Mouse (Mus musculus) MEL (cell line): ENCODE measurements around the gene Kmt5c. TPM values are rescaled to one million over a fixed set of nuclear protein-coding genes. Genes with fewer than 3 reads are reported as not detected.
A peak's percentile ranks its signal among the peaks of the same experiment; 100 is the strongest.

ENCODE experiments used
- DNase-seq: peaks from one replicate; pipeline ENCODE4 v3.0.0; 2011; ENCODE audit warnings: low read depth, low spot score
- H3K27ac ChIP-seq: 2 replicates; pipeline ENCODE4 v1.5.1; 2012; ENCODE audit warnings: low read depth, mild to moderate bottlenecking, control low read depth, low read length, moderate library complexity; ENCODE audit not compliant: control insufficient read depth
- H3K27me3 ChIP-seq, 2 experiments: fragments of 150-350 bp in 1 of 2; sonication (generic) in 1 of 2; 2 replicates each; pipeline ENCODE4 v1.6.1; 2012; ENCODE audit warnings: low read length in 2 of 2, mild to moderate bottlenecking in 2 of 2, improper control_type of control experiment in 1 of 2, moderate library complexity in 1 of 2; ENCODE audit not compliant: insufficient read depth in 2 of 2, control insufficient read depth in 1 of 2
- H3K36me3 ChIP-seq, 2 experiments: 2 replicates each; pipeline ENCODE4 v1.6.1; 2012 to 2014; ENCODE audit warnings: low read length in 2 of 2, improper control_type of control experiment in 1 of 2, inconsistent platforms in 1 of 2, mild to moderate bottlenecking in 1 of 2; ENCODE audit not compliant: insufficient read depth in 2 of 2, control insufficient read depth in 1 of 2
- H3K4me1 ChIP-seq, 2 experiments: fragments of 150-350 bp in 1 of 2; sonication (generic) in 1 of 2; 2 replicates each; pipeline ENCODE4 v1.6.1; 2012; ENCODE audit warnings: low read length in 2 of 2, improper control_type of control experiment in 1 of 2, mild to moderate bottlenecking in 1 of 2; ENCODE audit not compliant: insufficient read depth in 2 of 2, control insufficient read depth in 1 of 2
- H3K4me3 ChIP-seq, 2 experiments: fragments of 150-350 bp in 1 of 2; sonication (generic) in 1 of 2; 2 replicates each; pipeline ENCODE4 v1.5.1; 2012; ENCODE audit warnings: low read depth in 2 of 2, low read length in 2 of 2, mild to moderate bottlenecking in 2 of 2, moderate library complexity in 2 of 2, control low read depth in 1 of 2, improper control_type of control experiment in 1 of 2; ENCODE audit not compliant: control insufficient read depth in 1 of 2, insufficient read depth in 1 of 2
- H3K79me2 ChIP-seq: 2 replicates; pipeline ENCODE4 v1.6.1; 2012; ENCODE audit warnings: mild to moderate bottlenecking, low read length, moderate library complexity; ENCODE audit not compliant: control insufficient read depth, poor library complexity, insufficient read depth
- H3K9ac ChIP-seq: 2 replicates; pipeline ENCODE4 v1.6.1; 2012; ENCODE audit warnings: low read depth, mild to moderate bottlenecking, control low read depth, low read length, moderate library complexity; ENCODE audit not compliant: control insufficient read depth, poor library complexity, severe bottlenecking
- H3K9me3 ChIP-seq: fragments of 150-350 bp; sonication (generic); replicated peaks from 2 replicates; pipeline ENCODE4 v1.6.1; 2012; ENCODE audit warnings: mild to moderate bottlenecking, low read length, improper control_type of control experiment, moderate library complexity; ENCODE audit not compliant: insufficient read depth
- BHLHE40 ChIP-seq: IDR thresholded peaks from 2 replicates; pipeline ENCODE4 v1.6.1; 2012; ENCODE audit warnings: low read depth, mild to moderate bottlenecking, inconsistent platforms, low read length, improper control_type of control experiment, borderline replicate concordance
- CHD1 ChIP-seq: IDR thresholded peaks from 2 replicates; pipeline ENCODE4 v1.6.1; 2012; ENCODE audit warnings: low read depth, mild to moderate bottlenecking, inconsistent platforms, low read length, improper control_type of control experiment
- CTCF ChIP-seq, 3 experiments: IDR thresholded peaks in 2 of 3; conservative IDR thresholded peaks in 1 of 3; 2 replicates each; pipeline ENCODE4 v1.5.1; 2011 to 2012; ENCODE audit warnings: low read length in 3 of 3, low read depth in 2 of 3, mild to moderate bottlenecking in 2 of 3, improper control_type of control experiment in 1 of 3, inconsistent platforms in 1 of 3, mixed read lengths in 1 of 3, moderate library complexity in 1 of 3; ENCODE audit not compliant: control insufficient read depth in 1 of 3, insufficient read depth in 1 of 3, poor library complexity in 1 of 3, severe bottlenecking in 1 of 3
- E2F4 ChIP-seq: IDR thresholded peaks from 2 replicates; pipeline ENCODE4 v1.6.1; 2011; ENCODE audit warnings: low read depth, low read length, improper control_type of control experiment, borderline replicate concordance
- EP300 ChIP-seq, 2 experiments: IDR thresholded peaks; 2 replicates each; pipeline ENCODE4 v1.6.1; 2011; ENCODE audit warnings: improper control_type of control experiment in 2 of 2, low read length in 2 of 2, low read depth in 1 of 2, mild to moderate bottlenecking in 1 of 2
- ETS1 ChIP-seq: IDR thresholded peaks from 2 replicates; pipeline ENCODE4 v1.6.1; 2012; ENCODE audit warnings: low read depth, mild to moderate bottlenecking, inconsistent platforms, low read length, improper control_type of control experiment, moderate library complexity
- GABPA ChIP-seq: IDR thresholded peaks from 2 replicates; pipeline ENCODE4 v1.6.1; 2012; ENCODE audit warnings: low read depth, mild to moderate bottlenecking, inconsistent platforms, low read length, improper control_type of control experiment, moderate library complexity
- MAFK ChIP-seq: IDR thresholded peaks from 2 replicates; pipeline ENCODE4 v1.6.1; 2011; ENCODE audit warnings: low read depth, mild to moderate bottlenecking, low read length, improper control_type of control experiment, borderline replicate concordance
- MXI1 ChIP-seq: IDR thresholded peaks from 2 replicates; pipeline ENCODE4 v1.6.1; 2011; ENCODE audit warnings: mild to moderate bottlenecking, low read depth, low read length, improper control_type of control experiment
- MYB ChIP-seq: IDR thresholded peaks from 2 replicates; pipeline ENCODE4 v1.6.1; 2011; ENCODE audit warnings: mild to moderate bottlenecking, low read depth, low read length, improper control_type of control experiment
- NELFE ChIP-seq: IDR thresholded peaks from 2 replicates; pipeline ENCODE4 v1.6.1; 2011; ENCODE audit warnings: low read depth, low read length, improper control_type of control experiment
- POLR2AphosphoS5 ChIP-seq: IDR thresholded peaks from 2 replicates; pipeline ENCODE4 v1.6.1; 2012; ENCODE audit warnings: low read depth, borderline replicate concordance, mild to moderate bottlenecking, inconsistent platforms, low read length, moderate library complexity, mixed read lengths
- RAD21 ChIP-seq: IDR thresholded peaks from 2 replicates; pipeline ENCODE4 v1.6.1; 2011; ENCODE audit warnings: mild to moderate bottlenecking, low read depth, low read length, improper control_type of control experiment
- SIN3A ChIP-seq: IDR thresholded peaks from 2 replicates; pipeline ENCODE4 v1.6.1; 2012; ENCODE audit warnings: low read length, improper control_type of control experiment, inconsistent platforms
- SMC3 ChIP-seq: IDR thresholded peaks from 2 replicates; pipeline ENCODE4 v1.6.1; 2011; ENCODE audit warnings: low read depth, low read length, improper control_type of control experiment
- TBP ChIP-seq: IDR thresholded peaks from 2 replicates; pipeline ENCODE4 v1.8.0; 2011; ENCODE audit warnings: low read depth, low read length, improper control_type of control experiment
- UBTF ChIP-seq: IDR thresholded peaks from 2 replicates; pipeline ENCODE4 v1.6.1; 2012; ENCODE audit warnings: low read depth, mild to moderate bottlenecking, inconsistent platforms, low read length, improper control_type of control experiment, moderate library complexity, borderline replicate concordance; ENCODE audit not compliant: insufficient read depth
- ZNF384 ChIP-seq: IDR thresholded peaks from 2 replicates; pipeline ENCODE4 v1.6.1; 2012; ENCODE audit warnings: low read depth, mild to moderate bottlenecking, inconsistent platforms, low read length, improper control_type of control experiment
- polyA plus RNA-seq, 2 experiments: library from polyadenylated mRNA; stranded (reverse) in 1 of 2; unstranded in 1 of 2; fragments of >175 nt in 1 of 2; fragments of >200 nt in 1 of 2; gene quantifications; 2 replicates each; pipeline versions ENCODE4 v1.2.1 to v1.2.4; 2012; ENCODE audit warnings: low replicate concordance in 2 of 2, low read depth in 1 of 2; ENCODE audit not compliant: insufficient read length in 2 of 2, insufficient read depth in 1 of 2, missing spikeins in 1 of 2
- total RNA-seq: library from RNA; depleted of rRNA; stranded (reverse); fragments of 300-350 nt; gene quantifications from 2 replicates; pipeline ENCODE4 v1.2.3, GENCODE M21; 2012

The Kmt5c gene
- total and polyA plus RNA-seq, 3 experiments: 21.8 to 60.2 TPM; not detected in 1

DNA sequence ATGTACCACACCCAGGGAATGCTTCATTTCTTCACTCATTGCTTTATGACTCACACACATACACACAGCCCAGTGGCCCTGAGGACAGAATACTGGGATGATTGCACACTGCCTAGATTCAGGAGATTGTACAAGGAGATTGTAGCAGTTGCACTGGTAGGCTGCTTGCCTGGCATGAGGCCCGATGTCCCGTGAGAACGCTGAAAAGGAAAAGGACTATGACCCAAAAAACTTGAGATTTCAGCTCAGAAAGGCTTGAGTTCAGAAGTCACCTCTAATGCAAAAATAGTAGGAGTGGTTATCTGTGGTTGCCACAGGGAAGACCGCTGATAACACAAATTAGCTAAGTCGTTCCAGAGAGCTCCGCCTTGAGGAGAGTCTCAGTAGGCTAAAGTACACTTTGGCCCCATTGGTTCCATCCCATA, 6.9 kb upstream of the Kmt5c start (continued):
- TF ChIP-seq CTCF (IDR thresholded peaks at IDR 0.05 in 2 of 3, conservative IDR thresholded peaks at IDR 0.05 in 1 of 3; ENCODE audit: control insufficient read depth in 1 of 3, insufficient read depth in 1 of 3, low read depth in 2 of 3, low read length in 3 of 3, poor library complexity in 1 of 3, severe bottlenecking in 1 of 3) (peak in 2 of 3 experiments; percentile 3 to 36; a peak in 2 of 6 replicates), E2F4 (no peak), TBP (no peak), ETS1 (no peak; the same call in 1 of the 2 replicates), MYB (no peak), UBTF (no peak), GABPA (no peak), MXI1 (no peak), POLR2AphosphoS5 (no peak), SIN3A (peak; percentile 43; the same call in 1 of the 2 replicates)

DNA sequence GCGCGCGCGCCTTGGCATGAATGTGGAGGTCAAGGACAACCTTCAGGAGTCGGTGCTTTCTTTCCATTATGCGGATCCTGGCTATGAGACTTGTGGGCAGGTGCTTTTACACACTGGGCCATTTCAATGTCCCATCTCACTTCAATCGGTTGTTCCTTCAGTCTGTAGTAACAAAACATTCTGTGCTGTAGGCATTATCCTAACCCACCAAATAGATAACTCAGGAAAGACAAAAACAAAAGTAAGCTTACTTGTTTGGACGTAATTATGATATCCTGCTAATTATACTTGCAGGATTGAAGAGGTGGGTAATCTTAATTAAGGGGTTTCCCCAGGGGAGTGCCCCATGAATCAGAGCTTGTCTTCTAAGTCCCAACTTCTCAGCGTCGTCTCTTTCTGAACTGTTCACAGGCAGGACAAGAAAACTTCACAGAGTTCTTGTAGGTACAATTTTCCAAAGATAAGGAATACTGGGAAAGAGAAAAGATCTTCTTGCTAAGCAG, 823 bp upstream of the Kmt5c start:
- H3K79me2 ChIP-seq: no peaks in the 10 kb centered on the region; the same call in 1 of the 2 replicates
- H3K4me1 ChIP-seq: peaks cover 2 to 10% of the 10 kb centered on the region in 2 experiments
- peak overlapping the region; percentile 50 for H3K9ac ChIP-seq
- H3K27ac ChIP-seq: peak overlapping the region; percentile 12; the same call in 1 of the 2 replicates
- peak overlapping the region; percentile 31 to 59 for H3K4me3 ChIP-seq
- H3K27me3 ChIP-seq: no peaks in the 10 kb centered on the region
- 0 out of 2 replicates have a peak, but pooled peaks have one; percentile 25 for TF ChIP-seq NELFE
- TF ChIP-seq BHLHE40: no peak
- TF ChIP-seq ZNF384: no peak
- no peak for TF ChIP-seq EP300 (IDR thresholded peaks at IDR 0.05; ENCODE audit: low read depth in 1 of 2, low read length in 2 of 2)
- no peak for TF ChIP-seq MAFK
- TF ChIP-seq ETS1: no peak
- TF ChIP-seq RAD21: no peak
- no peak for DNase-seq
- H3K36me3 ChIP-seq: peaks cover 0 to 4% of the 10 kb centered on the region in 2 experiments; a peak in 2 of 4 replicates
- no peaks in the 10 kb centered on the region for H3K9me3 ChIP-seq

DNA sequence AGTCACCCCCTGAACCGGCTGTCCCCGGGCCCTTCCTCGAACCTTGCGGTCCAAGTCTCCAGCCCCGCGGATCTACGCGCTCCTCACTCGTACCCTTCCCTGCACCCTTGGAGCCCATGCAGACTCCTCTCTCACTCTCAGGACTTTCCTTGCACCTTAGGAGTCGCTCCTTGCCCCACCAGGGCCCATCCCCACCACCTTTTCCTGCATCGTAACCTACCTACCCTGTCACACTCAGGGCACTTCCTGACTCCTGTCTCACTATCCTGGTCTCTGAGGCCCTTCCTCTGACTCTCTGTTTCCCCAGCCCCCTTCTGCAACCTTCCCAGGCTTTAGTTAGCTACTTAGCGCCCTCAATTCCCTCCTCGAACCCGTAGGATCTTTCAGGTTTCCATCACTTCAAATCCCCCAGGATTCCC, 403 bp downstream of the Kmt5c start:
- no peaks in the 10 kb centered on the region for H3K9me3 ChIP-seq
- H3K9ac ChIP-seq: peak overlapping the region; percentile 82
- H3K4me3 ChIP-seq: peak overlapping the region; percentile 58 to 74
- no peaks in the 10 kb centered on the region for H3K27me3 ChIP-seq
- H3K79me2 ChIP-seq: no peaks in the 10 kb centered on the region; the same call in 1 of the 2 replicates
- peaks cover 2 to 10% of the 10 kb centered on the region in 2 experiments for H3K4me1 ChIP-seq
- H3K36me3 ChIP-seq: peaks cover 0 to 4% of the 10 kb centered on the region in 2 experiments; a peak in 2 of 4 replicates
- TF ChIP-seq CHD1 (peak; percentile 73; the same call in 1 of the 2 replicates), SMC3 (no peak)
- H3K27ac ChIP-seq: peak overlapping the region; percentile 61
- peak; percentile 62 for DNase-seq
